Mouse (Mus musculus): ENCODE results near the gene Nbeal2.

DNA sequence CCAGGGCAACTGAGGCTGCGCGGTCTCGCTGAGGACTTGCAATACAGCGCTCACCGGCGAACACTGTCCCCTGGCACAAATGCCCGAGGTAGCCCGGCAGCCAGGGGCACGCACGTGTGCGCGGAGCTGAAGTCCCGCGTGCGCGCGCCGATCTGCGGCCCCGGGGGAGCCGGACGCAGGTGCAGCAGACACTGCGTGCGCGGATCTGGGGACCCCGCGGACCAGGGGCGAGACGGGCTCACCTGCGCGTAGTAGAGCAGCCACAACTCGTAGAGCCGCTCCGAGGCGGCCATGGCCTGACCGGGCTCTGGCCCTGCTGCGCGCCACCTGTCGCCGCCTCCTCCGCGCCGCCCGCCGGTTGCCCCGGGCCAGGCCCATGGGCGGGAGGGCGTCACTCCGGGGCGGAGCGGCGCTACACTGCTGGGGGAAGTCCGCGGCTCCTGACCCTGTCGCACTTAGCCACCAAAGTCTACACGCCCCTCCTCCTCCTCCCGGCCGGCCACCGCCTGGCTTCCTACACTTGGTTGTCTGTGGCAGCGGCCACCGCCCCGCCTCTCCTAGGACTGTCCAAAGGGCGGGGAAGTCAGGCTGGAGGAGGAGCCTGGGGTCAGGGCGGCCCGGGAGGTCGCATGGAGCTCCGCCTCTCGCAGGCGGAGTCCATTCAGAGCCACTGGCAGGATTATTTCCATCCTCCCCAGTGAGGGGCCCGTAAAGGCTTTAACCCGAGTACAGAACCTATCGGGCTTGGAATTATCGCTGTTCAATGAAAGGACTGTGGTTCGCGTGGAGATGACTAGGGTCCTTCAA lies at the start of gene Nbeal2:
- 0 out of 2 replicates have a peak, but pooled peaks have one; percentile 4 for TF ChIP-seq CTCF (IDR thresholded peaks at IDR 0.05; ENCODE audit: low read depth, low read length)
- peak; percentile 62; the same call in 1 of the 2 replicates for TF ChIP-seq POLR2A (IDR thresholded peaks at IDR 0.05; ENCODE audit: extremely low read depth, insufficient read depth, low read length)
